Mouse (Mus musculus) heart, postnatal 0 days (tissue): ENCODE data around the gene Epx.

Source experiments
- CTCF ChIP-seq: IDR thresholded peaks from 2 replicates; pipeline ENCODE4 v1.5.1; 2016; ENCODE audit warnings: antibody characterized with exemption, control low read depth, low read depth
- EP300 ChIP-seq: IDR thresholded peaks from 2 replicates; pipeline ENCODE4 v1.6.1; 2016; ENCODE audit warnings: antibody characterized with exemption, low read depth

DNA sequence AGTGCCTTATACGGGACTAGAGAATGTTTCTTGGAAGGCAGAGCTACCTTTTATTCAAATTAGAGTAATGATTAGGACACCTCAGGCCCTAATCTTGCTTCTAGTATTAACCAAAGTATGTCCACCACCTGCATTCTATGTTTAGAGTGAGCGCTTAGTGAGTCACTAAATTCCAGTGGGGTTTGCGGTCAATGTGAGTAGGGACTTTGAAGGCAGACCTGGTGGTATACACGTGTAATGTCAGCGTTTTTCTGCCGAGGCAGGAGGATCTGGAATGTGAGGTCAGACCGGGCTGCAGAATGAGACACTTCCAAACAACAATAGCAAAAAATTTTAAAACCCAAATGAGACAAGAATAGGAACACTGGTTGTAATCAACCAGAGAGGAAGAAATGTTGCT lies 20.8 kb downstream of the Epx start:
- no peak for TF ChIP-seq CTCF
- TF ChIP-seq EP300, result no peak
